Mouse (Mus musculus) testis, postnatal 14 days (tissue): ENCODE data around the gene Rrp7a.

ENCODE experiments used
- DNase-seq: peaks from one replicate; pipeline ENCODE4 v3.0.0; 2021; ENCODE audit warnings: low spot score

Rrp7a gene

DNA sequence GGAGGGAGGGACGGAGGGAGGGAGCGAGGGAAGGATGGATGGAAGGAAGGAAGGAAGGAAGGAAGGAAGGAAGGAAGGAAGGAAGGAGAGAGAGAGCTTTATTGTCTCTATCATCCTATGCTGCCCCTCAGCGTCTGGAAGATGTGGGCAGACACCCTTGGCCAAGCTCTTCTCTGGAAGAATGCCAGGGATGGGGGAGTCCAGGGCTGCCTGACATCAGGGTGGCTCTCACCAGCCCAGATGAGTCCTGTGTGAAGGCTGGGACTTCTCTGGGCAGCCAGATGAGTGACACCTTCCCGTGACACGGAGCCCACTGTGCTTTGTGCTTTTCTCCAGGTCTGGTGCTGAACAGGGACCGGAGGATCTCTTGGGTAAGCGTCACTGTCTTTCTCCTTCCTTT, 10.7 kb downstream of the Rrp7a start:
- no peak for DNase-seq

- no peak for DNase-seq
Measured at GRCm38 (mm10) chr15:83111290-83111689, 11.3 kb downstream of the Rrp7a start.

GRCm38 (mm10) chr15:83107814-83108213, 14.8 kb downstream of the Rrp7a start:
- no peak for DNase-seq

- DNase-seq, result no peak
Measured at GRCm38 (mm10) chr15:83106426-83106825, 16.2 kb downstream of the Rrp7a start.

GRCm38 (mm10) chr15:83103111-83103510, 19.5 kb downstream of the Rrp7a start:
- no peak for DNase-seq

DNA sequence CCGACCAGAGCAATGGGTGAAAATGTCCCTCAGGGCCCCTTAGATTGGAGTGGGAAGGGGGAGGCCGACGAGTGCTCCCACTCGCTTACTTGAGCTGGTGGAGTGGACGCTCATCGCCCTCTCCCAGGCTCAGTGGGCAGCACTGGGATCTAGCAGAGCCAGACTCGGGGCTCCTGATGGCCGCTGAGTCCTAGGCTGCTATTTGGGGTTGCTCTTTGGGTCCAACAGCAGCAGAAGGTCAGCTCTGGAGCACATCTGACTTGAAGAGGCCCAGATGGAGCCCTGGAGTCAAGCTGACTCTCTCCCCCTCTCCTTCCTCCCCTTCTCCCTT, 22.3 kb downstream of the Rrp7a start:
- DNase-seq, result no peak

GRCm38 (mm10) chr15:83099533-83100331, 22.9 kb downstream of the Rrp7a start:
- peak; percentile 85 for DNase-seq

GRCm38 (mm10) chr15:83095950-83096349, 26.7 kb downstream of the Rrp7a start:
- DNase-seq, result no peak

DNA sequence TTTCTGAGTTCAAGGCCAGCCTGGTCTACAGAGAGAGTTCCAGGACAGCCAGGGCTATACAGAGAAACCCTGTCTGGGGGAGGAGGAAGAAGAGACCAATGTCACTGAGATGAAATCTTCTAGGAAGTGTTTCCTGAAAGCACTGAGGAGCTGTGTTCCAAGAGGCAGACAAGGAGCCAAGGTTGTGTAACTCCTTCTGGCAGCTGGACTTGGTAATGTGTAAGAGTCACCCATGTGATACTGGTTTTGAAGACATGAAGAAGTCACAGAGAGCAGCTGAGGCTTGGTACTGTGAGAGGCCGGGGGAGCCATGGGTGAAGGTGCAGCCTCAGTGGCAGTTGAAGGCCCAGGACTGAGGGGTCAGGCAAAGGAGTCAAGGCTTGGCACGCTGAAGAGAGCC, 28.9 kb downstream of the Rrp7a start:
- DNase-seq, result no peak

- DNase-seq, result no peak
Measured at GRCm38 (mm10) chr15:83090874-83091273, 31.7 kb downstream of the Rrp7a start.

- DNase-seq, result no peak
Measured at GRCm38 (mm10) chr15:83089429-83089605, 33.3 kb downstream of the Rrp7a start, which contains the start of gene Serhl. TSS of gene Serhl (plus strand) at chr15:83089506.

DNA sequence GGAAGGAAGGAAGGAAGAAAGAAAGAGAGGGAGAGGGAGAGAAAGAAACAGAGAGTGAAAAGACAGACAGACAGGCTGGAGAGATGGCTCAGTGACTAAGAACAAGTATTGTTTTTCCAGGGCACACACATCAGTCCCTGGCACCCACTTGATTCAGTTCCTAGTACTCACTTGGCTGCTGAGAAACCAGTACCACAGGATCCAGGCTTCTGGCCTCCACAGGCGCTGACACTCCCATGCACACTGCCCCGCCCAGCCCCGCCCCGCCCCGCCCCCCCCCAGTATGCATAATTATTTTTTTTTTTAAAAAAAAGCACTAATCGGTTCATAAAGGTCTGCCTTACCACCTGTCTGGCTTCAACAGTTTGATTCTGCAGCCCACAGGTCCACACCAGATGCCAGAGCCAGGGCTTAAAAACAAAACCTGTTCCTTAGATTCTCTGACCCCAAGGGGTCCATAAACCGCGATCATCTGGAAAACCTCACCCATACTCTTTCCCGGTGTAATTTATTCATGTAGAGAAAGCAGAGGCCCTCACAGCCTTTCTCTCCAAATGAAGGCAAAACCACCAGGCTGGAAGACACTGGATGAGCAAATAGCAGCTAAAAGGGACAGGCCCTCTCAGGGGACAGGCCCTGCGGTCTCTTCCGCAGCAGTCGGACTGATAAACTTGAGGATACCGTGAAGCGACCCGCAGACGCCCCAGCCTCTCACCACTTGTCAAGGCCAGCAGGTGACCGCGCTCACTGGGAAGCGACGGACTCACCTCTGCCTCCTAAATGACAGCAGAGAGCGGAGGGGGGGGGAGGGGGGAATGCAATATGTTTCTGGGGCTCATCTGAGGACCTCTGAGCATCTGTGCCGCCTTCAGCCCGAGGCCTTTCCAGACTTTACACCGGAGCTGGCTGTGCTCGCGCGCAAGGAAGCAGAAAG, 33.8 kb downstream of the Rrp7a start:
- DNase-seq, result no peak

- DNase-seq, result peak; percentile 65
Measured at GRCm38 (mm10) chr15:83086636-83087328, 35.8 kb downstream of the Rrp7a start.

DNA sequence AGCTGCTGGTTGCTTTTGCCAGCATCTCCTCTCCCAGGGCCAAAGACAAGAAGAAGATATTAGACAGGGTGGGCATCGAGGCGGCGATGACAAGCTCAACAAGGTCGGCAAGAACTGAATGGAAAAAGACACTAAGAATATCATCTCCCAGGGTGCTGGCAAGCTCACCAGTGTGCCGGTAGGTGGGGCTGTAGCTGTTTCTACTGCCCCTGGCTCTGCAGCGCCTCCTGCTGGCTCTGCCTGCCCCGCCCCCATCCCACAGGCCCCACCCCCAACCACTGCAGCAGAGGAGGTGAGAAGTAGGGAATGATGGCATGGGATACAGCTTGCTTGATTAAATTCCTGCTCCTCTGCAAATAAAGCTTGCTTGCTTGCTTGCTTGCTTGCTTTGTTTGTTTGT, 36.7 kb downstream of the Rrp7a start:
- peak; percentile 59 for DNase-seq

DNA sequence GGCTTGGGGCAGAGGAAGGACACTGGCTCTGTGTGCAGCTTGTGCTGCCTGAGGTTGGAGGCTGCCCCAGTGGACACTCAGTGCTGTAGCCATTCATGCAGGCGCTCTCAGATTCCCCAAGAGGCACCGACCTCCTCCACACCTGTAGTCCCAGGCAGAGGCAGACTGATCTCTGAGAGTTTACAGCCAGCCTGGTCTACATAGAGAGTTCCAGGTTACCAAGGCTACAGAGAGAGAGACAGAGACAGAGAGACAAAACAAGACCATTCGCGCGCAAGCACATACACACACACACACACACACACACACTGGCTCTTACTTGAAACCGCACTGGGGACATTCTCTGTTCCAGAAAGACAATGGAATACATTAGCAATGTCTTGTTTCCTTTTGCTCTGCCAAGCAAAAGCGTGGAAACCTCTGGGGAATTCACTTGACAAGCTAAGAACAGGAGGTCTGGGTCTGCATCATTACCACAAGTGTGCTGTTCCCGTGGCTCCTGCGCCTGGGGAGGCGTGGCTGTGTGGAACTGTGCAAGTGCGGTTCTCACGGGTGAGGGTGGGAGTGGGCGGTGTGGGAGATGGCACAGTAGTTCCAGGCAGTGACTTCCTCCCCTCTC, 38.5 kb downstream of the Rrp7a start:
- no peak for DNase-seq

- DNase-seq, result no peak
Measured at GRCm38 (mm10) chr15:83083530-83083929, 39.1 kb downstream of the Rrp7a start.

GRCm38 (mm10) chr15:83075607-83076525, 46.7 kb downstream of the Rrp7a start:
- no peak for DNase-seq

GRCm38 (mm10) chr15:83074179-83074578, 48.4 kb downstream of the Rrp7a start:
- no peak for DNase-seq

GRCm38 (mm10) chr15:83071752-83072151, 50.8 kb downstream of the Rrp7a start:
- no peak for DNase-seq

GRCm38 (mm10) chr15:83070942-83071341, 51.7 kb downstream of the Rrp7a start:
- no peak for DNase-seq

DNA sequence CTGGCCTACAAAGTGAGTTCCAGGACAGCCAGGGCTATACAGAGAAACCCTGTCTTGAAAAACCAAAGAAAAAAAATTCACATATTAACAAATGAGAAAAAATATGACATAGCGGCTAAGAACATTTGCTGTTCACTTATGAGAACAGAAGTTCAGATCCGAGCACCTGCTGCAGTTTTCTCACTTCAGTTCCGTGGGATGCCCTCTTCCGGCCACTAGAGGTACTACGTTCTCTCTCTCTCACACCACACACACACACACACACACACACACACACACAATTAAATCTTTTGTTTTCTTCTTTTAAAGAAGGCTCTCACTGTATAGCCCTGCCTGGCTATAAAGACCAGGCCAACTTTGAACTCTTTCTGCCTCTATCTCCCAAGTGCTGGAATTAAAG, 54.3 kb downstream of the Rrp7a start:
- no peak for DNase-seq
